Mouse (Mus musculus): ENCODE measurements around the gene Auts2. TPM values are rescaled to one million over a fixed set of nuclear protein-coding genes. Genes with fewer than 3 reads are reported as not detected.
A peak's percentile ranks its signal among the peaks of the same experiment; 100 is the strongest.

The Auts2 gene
- polyA plus RNA-seq, 1 experiment from 2014 or later, result 17.0 TPM

- no peaks in the 10 kb centered on the region for H3K36me3 ChIP-seq
- no peak for ATAC-seq (ENCODE audit: borderline replicate concordance, extremely low read depth, low FRiP score, low TSS enrichment)
- no peaks in the 10 kb centered on the region for H3K4me1 ChIP-seq
- H3K9ac ChIP-seq, result no peak overlapping the region
- H3K4me2 ChIP-seq, result no peak overlapping the region
- H3K27me3 ChIP-seq, result no peaks in the 10 kb centered on the region
- no peak overlapping the region for H3K4me3 ChIP-seq
- no peak overlapping the region for H3K27ac ChIP-seq
- WGBS, result 77% methylated on average over 4 of the region's 4 CpGs
- H3K9me3 ChIP-seq, result no peaks in the 10 kb centered on the region
Observed at GRCm38 (mm10) chr5:131875976-131876375, 667.2 kb downstream of the Auts2 start.

DNA sequence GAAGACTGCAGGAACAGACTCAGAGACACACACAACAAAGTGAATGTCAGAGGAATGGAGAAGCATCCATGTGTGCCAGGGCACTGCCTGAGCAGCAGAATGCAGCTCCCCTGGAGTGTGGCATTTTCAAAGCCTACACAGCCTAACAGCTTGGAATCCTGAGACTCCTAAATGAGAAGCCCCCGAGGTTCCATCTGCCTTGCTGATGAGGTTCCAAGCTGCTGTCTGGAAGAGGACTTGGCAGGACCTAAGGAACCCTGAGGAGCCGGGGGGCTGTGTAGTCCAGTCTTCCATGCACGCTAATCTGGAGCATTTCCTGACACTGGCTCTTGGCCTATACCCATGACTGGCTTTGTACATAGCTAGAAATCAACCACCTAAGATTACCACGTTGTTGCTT is 670.0 kb downstream of the Auts2 start:
- WGBS, result 76% methylated on average over 4 of the region's 4 CpGs

DNA sequence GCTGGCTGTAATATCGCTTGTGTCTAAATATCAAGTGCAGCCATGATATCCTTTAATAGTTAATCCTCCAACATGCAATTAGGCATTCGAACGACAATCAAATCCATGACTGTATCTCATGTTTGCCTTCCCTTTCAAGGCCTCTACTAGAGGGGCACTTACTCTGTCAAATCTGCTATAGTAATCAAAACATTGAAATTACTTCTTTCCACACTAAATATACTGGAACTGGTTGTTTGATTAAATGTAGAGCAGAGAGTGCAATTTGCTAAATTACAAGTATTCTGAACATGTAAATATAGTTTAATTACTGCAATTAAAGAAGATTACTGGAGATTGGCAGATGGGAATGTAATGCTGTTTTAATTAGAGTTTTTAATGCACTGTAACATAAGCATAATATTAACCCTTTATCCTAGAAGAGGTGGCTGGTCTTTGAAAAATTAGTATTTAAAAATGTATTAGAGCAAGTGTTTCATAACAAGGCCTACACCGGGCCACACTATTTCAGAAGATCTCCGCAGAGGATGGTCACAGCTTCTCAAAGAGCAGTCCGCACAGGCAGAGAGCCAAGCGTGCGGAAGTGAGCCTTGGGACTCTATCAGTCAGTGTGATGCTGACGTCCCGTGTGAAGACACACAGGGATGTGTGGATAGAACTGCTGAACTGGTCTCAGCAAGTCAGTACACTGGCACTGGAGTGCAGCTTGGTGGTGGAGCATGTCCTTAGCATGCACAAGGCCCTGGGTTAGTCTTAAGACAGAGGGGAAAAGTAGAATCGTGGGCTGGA is 673.2 kb downstream of the Auts2 start:
- Histone ChIP-seq H3K27ac (no peak overlapping the region), H3K36me3 (no peaks in the 10 kb centered on the region), H3K9ac (no peak overlapping the region), H3K9me3 (no peaks in the 10 kb centered on the region), H3K4me3 (no peak overlapping the region), H3K4me2 (no peak overlapping the region), H3K27me3 (no peaks in the 10 kb centered on the region), H3K4me1 (no peaks in the 10 kb centered on the region)
- no peak for ATAC-seq (ENCODE audit: borderline replicate concordance, extremely low read depth, low FRiP score, low TSS enrichment)
- 69% methylated on average over 11 of the region's 11 CpGs for WGBS

More for the DNA sequence above, 670.0 kb downstream of the Auts2 start:
- no peak for ATAC-seq (ENCODE audit: borderline replicate concordance, extremely low read depth, low FRiP score, low TSS enrichment)
- no peaks in the 10 kb centered on the region for H3K9me3 ChIP-seq
- no peaks in the 10 kb centered on the region for H3K36me3 ChIP-seq
- no peaks in the 10 kb centered on the region for H3K4me1 ChIP-seq
- no peak overlapping the region for H3K4me3 ChIP-seq
- H3K27me3 ChIP-seq, result no peaks in the 10 kb centered on the region
- no peak overlapping the region for H3K4me2 ChIP-seq
- H3K27ac ChIP-seq, result no peak overlapping the region
- H3K9ac ChIP-seq, result no peak overlapping the region

DNA sequence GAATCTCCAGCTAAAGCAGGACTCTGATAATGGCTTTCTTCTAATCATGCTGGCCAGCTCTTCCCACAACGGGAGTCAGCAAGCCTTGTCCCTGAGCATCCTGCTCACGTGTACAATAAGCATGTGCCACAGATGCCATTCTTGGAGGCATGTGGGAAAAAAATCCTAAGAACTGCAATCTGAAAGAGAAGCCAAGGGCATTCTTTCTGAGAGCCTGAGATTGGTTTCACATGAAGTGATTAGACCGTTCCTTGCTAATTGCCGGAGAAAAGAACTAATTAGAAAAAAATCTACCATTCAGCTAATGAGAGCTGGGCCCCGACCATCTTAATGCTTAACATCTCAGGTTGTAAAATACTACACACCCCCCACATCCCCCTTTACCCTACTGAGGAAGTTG is 677.9 kb downstream of the Auts2 start:
- H3K9ac ChIP-seq, result no peak overlapping the region
- no peaks in the 10 kb centered on the region for H3K4me1 ChIP-seq
- ATAC-seq (ENCODE audit: borderline replicate concordance, extremely low read depth, low FRiP score, low TSS enrichment), result no peak
- H3K9me3 ChIP-seq, result no peaks in the 10 kb centered on the region
- H3K27me3 ChIP-seq, result no peaks in the 10 kb centered on the region
- no peak overlapping the region for H3K4me2 ChIP-seq
- no peak overlapping the region for H3K27ac ChIP-seq
- H3K4me3 ChIP-seq, result no peak overlapping the region
- H3K36me3 ChIP-seq, result no peaks in the 10 kb centered on the region
- 82% methylated on average over 5 of the region's 5 CpGs for WGBS

- H3K4me2 ChIP-seq, result no peak overlapping the region
- no peak overlapping the region for H3K9ac ChIP-seq
- no peak overlapping the region for H3K27ac ChIP-seq
- H3K4me3 ChIP-seq, result no peak overlapping the region
- 86% methylated on average over 5 of the region's 5 CpGs for WGBS
- no peaks in the 10 kb centered on the region for H3K9me3 ChIP-seq
- no peak for ATAC-seq (ENCODE audit: borderline replicate concordance, extremely low read depth, low FRiP score, low TSS enrichment)
- H3K36me3 ChIP-seq, result no peaks in the 10 kb centered on the region
- H3K4me1 ChIP-seq, result peaks cover 17% of the 10 kb centered on the region
- no peaks in the 10 kb centered on the region for H3K27me3 ChIP-seq
Observed at GRCm38 (mm10) chr5:131857976-131858375, 685.2 kb downstream of the Auts2 start.

GRCm38 (mm10) chr5:131855358-131855757 is 687.8 kb downstream of the Auts2 start:
- ATAC-seq (ENCODE audit: borderline replicate concordance, extremely low read depth, low FRiP score, low TSS enrichment), result peak; percentile 86
- WGBS, result 3% methylated on average over 8 of the region's 8 CpGs
- no peak overlapping the region for H3K4me3 ChIP-seq

DNA sequence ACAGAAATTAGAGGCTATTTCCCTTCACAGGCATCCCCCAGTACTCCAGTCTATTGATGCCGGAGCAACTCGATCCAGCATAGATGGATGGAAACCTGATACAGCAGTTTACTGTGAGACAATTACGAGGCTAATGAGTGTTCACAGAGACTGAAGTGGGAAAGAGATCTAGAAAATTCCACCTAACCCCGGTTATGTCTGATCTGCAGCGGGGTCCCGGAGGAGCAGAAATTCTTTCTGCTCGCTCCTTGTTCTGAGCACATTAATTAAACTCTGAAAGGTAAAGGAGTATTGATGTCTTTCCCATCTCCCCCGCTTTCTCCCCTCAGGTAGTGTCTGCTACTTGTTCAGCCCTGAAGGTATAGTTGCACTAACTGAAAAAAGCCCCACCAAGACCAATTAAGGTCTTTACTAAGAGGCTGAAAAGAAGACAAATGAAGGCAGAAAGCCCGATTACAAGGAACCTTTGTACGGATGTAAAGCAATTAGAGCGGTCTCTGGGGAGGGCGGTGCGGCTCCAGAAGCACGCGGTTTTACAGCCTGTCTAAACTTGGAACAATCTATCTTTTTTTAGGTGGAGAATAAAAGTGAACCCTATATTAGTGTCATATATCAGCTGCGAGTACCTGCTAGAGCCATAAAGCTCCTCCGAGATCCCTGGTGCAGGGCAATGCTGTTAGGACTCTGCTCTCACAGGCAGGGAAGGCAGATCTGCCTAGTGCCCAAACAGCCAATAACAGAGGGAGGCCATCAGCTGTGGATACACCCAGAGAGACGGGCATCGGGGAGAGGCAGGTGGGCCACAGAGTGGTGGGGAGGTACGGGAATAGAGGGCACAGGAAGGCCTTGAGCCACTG is 691.3 kb downstream of the Auts2 start:
- no peaks in the 10 kb centered on the region for H3K36me3 ChIP-seq
- no peak overlapping the region for H3K4me3 ChIP-seq
- no peak overlapping the region for H3K4me2 ChIP-seq
- no peak overlapping the region for H3K9ac ChIP-seq
- H3K4me1 ChIP-seq, result peaks cover 17% of the 10 kb centered on the region
- H3K9me3 ChIP-seq, result no peaks in the 10 kb centered on the region
- WGBS, result 68% methylated on average over 20 of the region's 20 CpGs
- no peak for ATAC-seq (ENCODE audit: borderline replicate concordance, extremely low read depth, low FRiP score, low TSS enrichment)
- H3K27me3 ChIP-seq, result no peaks in the 10 kb centered on the region
- no peak overlapping the region for H3K27ac ChIP-seq

More at GRCm38 (mm10) chr5:131855358-131855757, 687.8 kb downstream of the Auts2 start:
- Histone ChIP-seq H3K36me3 (no peaks in the 10 kb centered on the region), H3K4me1 (peaks cover 17% of the 10 kb centered on the region), H3K27ac (no peak overlapping the region; the same call in 1 of the 2 replicates), H3K9ac (no peak overlapping the region), H3K9me3 (no peaks in the 10 kb centered on the region), H3K4me2 (peak overlapping the region; percentile 26), H3K27me3 (no peaks in the 10 kb centered on the region)

DNA sequence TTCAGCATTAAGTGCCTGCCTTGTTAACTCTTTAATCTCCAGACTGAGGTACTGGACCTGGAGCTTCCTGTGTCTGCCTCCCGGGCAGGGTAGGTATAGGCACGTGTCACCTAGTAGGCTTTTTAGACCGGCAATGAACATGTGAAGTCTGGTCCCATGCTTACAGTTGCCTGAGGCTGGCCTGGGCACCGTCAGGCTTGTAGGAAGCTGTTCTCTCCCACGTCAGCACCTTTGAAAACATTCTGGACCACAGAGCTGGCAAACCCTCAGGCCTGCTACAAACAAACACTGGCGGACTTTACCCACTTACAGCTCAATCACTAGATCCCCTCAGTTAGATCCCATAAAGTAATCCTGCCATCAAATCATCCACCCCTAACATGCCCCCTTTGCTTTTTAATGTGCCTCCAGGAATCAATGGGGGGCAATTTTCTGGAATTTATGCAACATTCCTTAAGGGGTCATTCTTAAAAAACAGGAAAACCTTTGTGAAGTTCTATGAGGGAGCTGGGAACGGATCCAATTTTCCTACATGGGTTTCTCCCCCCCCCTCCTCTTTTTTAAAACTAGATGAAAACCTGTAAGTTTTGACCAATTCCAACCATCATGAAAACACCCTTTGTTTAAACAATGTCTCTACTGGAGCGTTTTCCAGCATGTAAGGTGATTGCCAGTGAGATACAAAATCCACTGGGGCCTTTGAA is 692.4 kb downstream of the Auts2 start:
- Histone ChIP-seq H3K9me3 (no peaks in the 10 kb centered on the region), H3K9ac (no peak overlapping the region), H3K27me3 (no peaks in the 10 kb centered on the region), H3K4me1 (peaks cover 11% of the 10 kb centered on the region), H3K36me3 (no peaks in the 10 kb centered on the region), H3K27ac (no peak overlapping the region), H3K4me3 (no peak overlapping the region), H3K4me2 (no peak overlapping the region)
- WGBS, result 63% methylated on average over 8 of the region's 8 CpGs
- no peak for ATAC-seq (ENCODE audit: borderline replicate concordance, extremely low read depth, low FRiP score, low TSS enrichment)

- Histone ChIP-seq H3K27ac (no peak overlapping the region), H3K36me3 (no peaks in the 10 kb centered on the region), H3K4me3 (no peak overlapping the region), H3K27me3 (no peaks in the 10 kb centered on the region), H3K4me2 (no peak overlapping the region), H3K4me1 (peaks cover under 1% of the 10 kb centered on the region; the same call in 1 of the 2 replicates), H3K9ac (no peak overlapping the region), H3K9me3 (no peaks in the 10 kb centered on the region)
- no peak for ATAC-seq (ENCODE audit: borderline replicate concordance, extremely low read depth, low FRiP score, low TSS enrichment)
- WGBS, result 88% methylated on average over 3 of the region's 3 CpGs
Observed at GRCm38 (mm10) chr5:131849644-131850043, 693.5 kb downstream of the Auts2 start.

- ATAC-seq (ENCODE audit: borderline replicate concordance, extremely low read depth, low FRiP score, low TSS enrichment), result no peak
- H3K9me3 ChIP-seq, result no peaks in the 10 kb centered on the region
- no peak overlapping the region for H3K4me2 ChIP-seq
- no peak overlapping the region for H3K4me3 ChIP-seq
- no peak overlapping the region for H3K9ac ChIP-seq
- no peaks in the 10 kb centered on the region for H3K36me3 ChIP-seq
- 52% methylated on average over 9 of the region's 9 CpGs for WGBS
- no peak overlapping the region for H3K27ac ChIP-seq
- 0 out of 2 replicates have a peak, but pooled peaks cover 3% of the 10 kb centered on the region for H3K4me1 ChIP-seq
- H3K27me3 ChIP-seq, result no peaks in the 10 kb centered on the region
Observed at GRCm38 (mm10) chr5:131844519-131844800, 698.7 kb downstream of the Auts2 start.

DNA sequence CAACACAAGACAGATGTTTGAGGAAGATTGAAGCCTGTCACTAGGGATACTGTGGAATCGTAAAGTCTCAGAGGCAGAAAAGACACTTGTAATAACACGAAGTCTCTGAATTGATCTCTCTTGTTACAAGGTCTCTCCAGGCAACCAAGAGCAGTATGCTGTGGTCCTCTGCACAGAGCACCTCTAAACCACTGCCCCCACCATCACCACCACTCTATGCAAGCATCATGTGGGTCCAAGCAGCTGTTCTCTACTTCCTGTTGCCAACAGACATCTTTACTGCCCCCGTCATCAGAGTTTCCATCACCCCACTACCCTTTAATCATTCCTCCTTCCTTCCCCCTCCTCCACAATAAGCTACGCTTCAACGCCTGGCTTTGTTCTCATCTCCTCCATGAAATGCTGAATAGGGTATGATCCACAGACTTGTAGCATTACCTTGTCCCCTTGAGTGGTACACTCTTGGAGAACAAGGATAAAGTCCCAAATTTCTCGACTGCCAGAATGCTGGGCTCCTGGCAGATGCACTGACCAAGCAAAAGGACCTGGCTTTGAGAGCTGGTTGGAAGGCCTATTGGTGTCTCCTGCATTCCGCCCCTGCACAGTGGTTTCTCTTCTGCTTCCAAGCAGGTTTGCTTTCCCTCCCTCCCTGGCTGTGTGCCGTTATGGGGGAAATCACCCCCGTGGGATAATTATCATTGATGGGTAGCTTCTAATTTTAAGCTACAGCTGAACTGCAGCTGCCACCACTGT is 699.2 kb downstream of the Auts2 start:
- no peak overlapping the region for H3K4me2 ChIP-seq
- no peaks in the 10 kb centered on the region for H3K27me3 ChIP-seq
- WGBS, result 70% methylated on average over 9 of the region's 9 CpGs
- no peak overlapping the region for H3K9ac ChIP-seq
- no peak for ATAC-seq (ENCODE audit: borderline replicate concordance, extremely low read depth, low FRiP score, low TSS enrichment)
- H3K27ac ChIP-seq, result no peak overlapping the region
- H3K36me3 ChIP-seq, result no peaks in the 10 kb centered on the region
- H3K9me3 ChIP-seq, result no peaks in the 10 kb centered on the region
- H3K4me1 ChIP-seq, result 0 out of 2 replicates have a peak, but pooled peaks cover 3% of the 10 kb centered on the region
- no peak overlapping the region for H3K4me3 ChIP-seq

All from lung, embryonic 15.5 days (tissue).